Mouse (Mus musculus) urinary bladder, adult 18-20 months (tissue): Measurements from ENCODE around the gene Tssk1.

Experiments
- DNase-seq, 2 experiments: peaks; one replicate each; pipeline ENCODE4 v3.0.0; 2022; ENCODE audit warnings: low spot score in 2 of 2, mixed read lengths in 2 of 2

Tssk1 gene

DNA sequence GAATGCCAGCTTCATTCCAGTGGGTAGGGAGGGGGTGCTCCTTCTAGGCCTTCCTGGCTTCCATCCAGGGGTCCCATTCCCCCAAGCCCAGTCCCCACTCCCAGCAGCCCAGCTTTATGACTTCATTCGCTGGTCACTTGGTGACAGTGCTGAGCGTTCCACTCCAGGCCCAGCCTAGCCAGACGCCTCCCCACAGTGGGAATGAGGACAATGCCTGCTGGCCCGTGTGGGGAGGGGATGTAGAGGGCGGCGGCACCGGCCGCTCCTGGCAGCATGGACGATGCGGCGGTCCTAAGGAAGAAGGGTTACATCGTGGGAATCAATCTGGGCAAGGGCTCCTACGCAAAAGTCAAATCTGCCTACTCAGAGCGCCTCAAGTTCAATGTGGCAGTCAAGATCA lies 4.4 kb downstream of the Tssk1 start, which contains the start of the genes Dgcr2 and Tssk2:
Dgcr2 (minus strand) TSS at position 101 of the 400 bp plus-strand sequence.
Tssk2 (plus strand) TSS at position 176 of the 400 bp plus-strand sequence.
- DNase-seq: no peak

- peak; percentile 77 to 89 for DNase-seq
These were observed 17.1 kb downstream of the Tssk1 start, which contains the start of gene Ess2 for GRCm38 (mm10) chr16:17911052-17911595. Gene Ess2, minus strand, starts transcription at chr16:17911348.

DNA sequence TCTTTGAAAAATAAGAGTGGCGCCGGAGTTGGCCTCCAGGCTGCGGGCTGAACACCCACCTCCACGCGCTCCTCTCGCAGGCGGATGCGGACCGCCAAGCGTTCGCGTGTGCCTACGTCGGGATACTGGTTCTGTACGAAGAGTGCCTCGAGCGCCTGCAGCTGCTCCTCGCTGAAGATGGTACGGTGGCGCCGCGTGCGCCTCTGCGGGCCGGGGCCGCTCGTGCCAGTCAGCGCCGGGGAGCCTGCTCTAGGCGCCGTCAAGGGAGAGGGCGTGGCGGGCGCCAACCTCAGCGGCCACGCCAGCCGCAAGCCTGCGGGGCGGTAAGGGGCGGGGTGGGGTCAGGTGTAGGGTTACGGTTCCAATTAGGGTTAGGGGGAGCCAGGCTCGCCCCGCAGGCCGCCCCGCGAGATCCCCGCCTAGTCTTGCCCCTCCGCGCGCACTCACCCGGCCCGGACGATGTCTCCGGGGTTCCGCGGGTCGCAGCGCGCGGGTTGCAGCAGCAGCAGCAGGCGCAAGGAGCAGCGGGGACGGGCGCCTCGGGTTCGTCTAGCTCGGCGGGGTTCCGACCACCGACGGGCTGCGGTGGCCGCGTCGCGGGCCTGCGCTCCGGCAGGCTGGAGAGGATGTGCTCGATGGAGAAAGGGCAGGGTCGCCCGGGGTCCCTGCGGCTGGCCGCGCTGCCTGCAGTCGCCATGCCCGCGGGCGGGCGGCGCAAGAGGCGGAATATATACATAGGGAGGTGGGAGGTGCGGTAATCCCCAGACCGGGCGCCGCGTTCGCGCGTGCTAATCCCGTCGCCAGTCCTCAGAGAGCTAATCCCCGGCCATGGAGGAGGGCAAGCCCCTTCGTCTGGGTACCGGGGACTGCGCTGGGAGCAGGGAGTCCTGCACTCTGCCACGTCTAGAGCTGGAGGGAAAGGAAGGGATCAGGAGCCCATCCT lies 20.6 kb downstream of the Tssk1 start, which contains the start of gene Gsc2:
Gsc2 (minus strand) TSS at position 753 of the 943 bp plus-strand sequence.
- DNase-seq: no peak

GRCm38 (mm10) chr16:17920586-17920985 lies 26.6 kb downstream of the Tssk1 start:
- no peak for DNase-seq

DNA sequence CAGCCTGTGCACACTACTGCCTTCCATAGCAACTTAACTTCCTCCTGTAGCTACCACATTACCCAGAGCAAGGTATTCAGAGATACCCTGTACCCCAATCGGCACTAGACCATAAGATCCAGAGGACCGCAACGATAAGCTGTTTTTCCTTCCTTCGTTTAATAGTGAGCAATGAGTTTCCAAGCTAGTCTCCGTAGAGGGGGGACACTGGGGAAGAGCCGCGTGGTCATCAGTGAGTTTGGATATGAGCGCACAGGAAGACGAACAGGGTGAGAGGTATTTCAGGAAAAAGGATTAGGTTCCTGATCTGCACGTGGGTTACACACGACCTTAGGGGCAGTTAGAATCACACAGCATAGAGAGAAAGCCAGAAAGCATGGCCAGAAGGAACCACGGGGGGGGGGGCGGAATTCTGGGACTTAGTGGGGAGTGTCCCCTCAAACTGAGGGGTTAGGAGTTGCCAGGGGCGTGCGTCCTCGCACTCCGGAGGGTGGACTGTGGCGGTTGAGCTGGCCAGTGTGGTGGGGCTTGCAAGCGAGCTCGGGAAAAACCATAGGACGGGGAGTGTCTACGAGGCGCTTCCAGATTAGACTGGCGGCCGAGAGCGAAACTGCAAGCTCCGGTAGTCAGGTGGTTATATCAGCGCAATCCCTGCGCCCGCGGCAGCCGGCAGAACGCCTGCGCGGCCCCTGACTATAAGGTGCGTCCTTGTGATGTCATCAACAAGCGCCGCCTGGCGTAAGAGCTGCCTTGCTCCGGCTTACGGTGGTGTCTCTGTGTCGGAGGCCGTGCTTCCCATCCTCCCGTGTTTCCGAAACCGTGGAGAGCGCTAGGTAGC lies 27.5 kb downstream of the Tssk1 start:
- peak; percentile 90 to 91 for DNase-seq

GRCm38 (mm10) chr16:17922163-17922538 lies 28.1 kb downstream of the Tssk1 start:
- no peak for DNase-seq

- DNase-seq: peak in 1 of 2 experiments; percentile 52
These were observed 33.5 kb downstream of the Tssk1 start for GRCm38 (mm10) chr16:17927351-17928082.

GRCm38 (mm10) chr16:17928087-17928580 lies 34.1 kb downstream of the Tssk1 start, which contains the start of gene Slc25a1:
Gene Slc25a1, minus strand, starts transcription at chr16:17928219.
- peak; percentile 77 to 84 for DNase-seq

- peak; percentile 70 to 71 for DNase-seq
These were observed 34.6 kb downstream of the Tssk1 start for GRCm38 (mm10) chr16:17928627-17929104.

GRCm38 (mm10) chr16:17929211-17929610 lies 35.2 kb downstream of the Tssk1 start:
- DNase-seq: no peak

GRCm38 (mm10) chr16:17929631-17930030 lies 35.6 kb downstream of the Tssk1 start:
- DNase-seq: no peak

GRCm38 (mm10) chr16:17931906-17932460 lies 38.0 kb downstream of the Tssk1 start:
- no peak for DNase-seq

GRCm38 (mm10) chr16:17933594-17934444 lies 39.8 kb downstream of the Tssk1 start:
- DNase-seq: no peak

DNA sequence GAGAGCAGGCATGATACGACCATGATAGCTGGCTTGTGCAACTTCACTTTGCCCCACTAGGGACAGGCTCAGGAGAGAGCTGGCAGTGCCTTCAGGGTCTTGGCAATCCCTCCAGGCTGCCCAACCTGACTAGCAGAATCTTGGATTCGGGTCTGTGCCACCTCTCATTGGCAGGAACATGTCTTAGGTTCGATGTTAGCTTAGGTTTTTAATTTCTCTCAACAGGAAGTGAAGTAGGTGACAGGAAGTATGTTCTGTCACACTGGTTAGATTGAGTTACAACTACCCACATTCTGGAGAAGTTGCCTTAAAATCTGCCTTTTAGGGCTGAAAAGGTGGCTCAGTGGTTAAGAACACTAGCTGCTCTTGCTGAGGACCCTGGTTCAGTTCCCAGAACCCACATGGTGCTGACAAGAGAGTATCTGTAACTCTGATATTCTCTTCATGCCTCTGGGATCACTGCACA lies 40.5 kb downstream of the Tssk1 start:
- DNase-seq: no peak

DNA sequence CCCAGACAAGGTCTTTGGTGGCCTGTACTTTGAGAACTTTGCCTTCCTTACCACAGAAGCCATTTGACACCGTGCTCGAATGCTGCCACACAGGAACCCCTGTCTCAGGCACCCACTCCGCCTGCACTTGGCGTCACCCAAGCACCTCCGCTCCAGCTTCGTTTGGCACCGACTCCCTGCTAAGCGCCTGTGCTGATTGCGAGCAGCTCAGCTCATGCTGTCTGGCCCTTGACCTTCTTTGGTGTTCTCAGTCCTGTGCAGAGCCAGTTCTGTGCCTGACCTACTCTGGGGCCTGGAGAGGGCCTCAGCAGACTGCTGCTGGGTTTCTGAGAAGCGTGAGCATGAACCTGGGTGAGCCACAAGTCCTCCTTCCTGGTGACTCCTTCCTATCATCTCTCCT lies 42.8 kb downstream of the Tssk1 start:
- DNase-seq: no peak

DNA sequence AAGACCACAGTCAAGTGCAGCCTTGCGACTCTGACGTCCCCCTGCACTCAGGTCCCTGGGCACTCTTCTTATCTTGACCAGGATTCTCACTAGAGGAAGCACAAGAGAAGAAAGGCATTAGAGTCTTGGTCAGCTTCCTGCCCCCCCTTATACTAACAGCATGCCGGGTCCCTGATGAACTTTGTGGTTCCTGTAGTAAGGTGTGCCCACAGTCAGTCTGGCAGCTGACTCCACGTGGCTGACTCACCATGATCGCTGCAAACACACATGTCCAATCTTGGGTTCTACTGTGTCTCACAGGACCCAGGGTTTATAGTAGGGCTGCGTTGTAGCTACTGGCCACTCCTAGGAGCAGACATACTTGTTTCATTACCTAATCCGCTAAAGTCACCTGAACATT lies 44.2 kb downstream of the Tssk1 start:
- DNase-seq: no peak

- peak in 1 of 2 experiments; percentile 52 for DNase-seq
These were observed 44.8 kb downstream of the Tssk1 start for GRCm38 (mm10) chr16:17938821-17939220.

GRCm38 (mm10) chr16:17939255-17939751 lies 45.3 kb downstream of the Tssk1 start:
- no peak for DNase-seq

DNA sequence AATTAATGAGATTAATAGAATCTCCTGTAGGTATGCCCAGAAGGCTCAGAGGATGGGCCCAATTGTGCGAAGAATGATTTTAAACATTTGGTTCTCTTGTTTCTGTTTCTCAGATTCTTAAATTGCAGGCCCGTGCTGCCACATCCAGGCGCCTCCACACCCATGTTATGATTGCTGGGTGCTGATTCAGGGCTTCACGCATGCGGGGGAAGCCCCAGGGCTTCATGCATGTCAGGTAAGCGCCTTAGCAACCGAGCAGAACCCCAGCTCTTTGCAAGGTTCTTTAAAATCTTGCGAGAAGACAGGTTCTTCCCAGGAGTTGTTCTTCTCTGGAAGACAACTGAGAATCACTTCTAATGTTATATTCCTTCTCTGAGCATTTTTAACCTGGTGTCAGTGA lies 49.4 kb downstream of the Tssk1 start:
- no peak for DNase-seq
